Mouse (Mus musculus): ENCODE results near the gene Cuzd1. TPM values are rescaled to one million over a fixed set of nuclear protein-coding genes. Genes with fewer than 3 reads are reported as not detected.

Gene Cuzd1
- total RNA-seq (2015; ENCODE audit: low replicate concordance) (not detected in 2 replicates), total RNA-seq (2017; ENCODE audit: low replicate concordance) (not detected in 2 replicates)

DNA sequence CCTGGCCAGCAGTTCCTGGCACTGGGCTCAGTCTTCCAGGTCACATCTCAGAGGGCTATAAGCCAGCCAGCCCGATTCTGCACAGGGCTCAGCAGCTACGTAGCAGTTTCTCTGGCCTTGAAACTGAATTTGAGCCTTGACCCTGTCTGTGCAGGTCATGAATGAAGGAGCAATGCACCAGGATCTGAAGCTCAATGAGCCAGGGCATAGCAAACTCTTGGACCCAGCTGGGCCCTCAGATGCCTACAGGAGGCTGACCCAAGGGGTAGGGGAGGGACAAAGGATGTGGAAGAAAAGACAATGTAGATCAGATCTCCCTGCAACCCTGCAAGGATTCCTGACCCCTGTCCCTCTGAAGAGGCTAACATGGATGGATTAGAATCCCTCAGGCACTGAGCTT lies at the start of gene Cuzd1:
Cuzd1 (minus strand) TSS at position 101 of the 400 bp plus-strand sequence.
- ATAC-seq (replicated peaks; ENCODE audit: low FRiP score, poor library complexity, severe bottlenecking), result no peak

DNA sequence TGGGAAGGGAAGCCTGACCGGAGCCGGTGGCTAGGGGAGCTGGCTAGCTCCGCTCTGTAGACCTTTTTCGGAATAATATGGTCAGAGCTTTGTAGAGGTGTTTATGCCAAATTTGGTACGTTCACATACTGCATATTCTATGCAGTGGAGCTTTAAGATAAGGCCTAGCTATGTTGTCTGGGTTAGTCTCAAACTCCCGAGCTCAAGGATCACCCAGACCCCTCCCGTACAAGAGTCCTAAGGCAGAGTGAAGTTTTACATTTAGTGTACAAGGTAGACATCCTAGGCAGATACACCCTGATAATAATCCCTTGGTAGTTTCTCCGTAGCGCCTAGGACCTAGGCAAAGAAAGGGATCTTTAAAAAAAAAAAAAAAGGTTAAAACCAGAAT lies 49.4 kb upstream of the Cuzd1 start:
- no peak for ATAC-seq (replicated peaks; ENCODE audit: low FRiP score, poor library complexity, severe bottlenecking)

DNA sequence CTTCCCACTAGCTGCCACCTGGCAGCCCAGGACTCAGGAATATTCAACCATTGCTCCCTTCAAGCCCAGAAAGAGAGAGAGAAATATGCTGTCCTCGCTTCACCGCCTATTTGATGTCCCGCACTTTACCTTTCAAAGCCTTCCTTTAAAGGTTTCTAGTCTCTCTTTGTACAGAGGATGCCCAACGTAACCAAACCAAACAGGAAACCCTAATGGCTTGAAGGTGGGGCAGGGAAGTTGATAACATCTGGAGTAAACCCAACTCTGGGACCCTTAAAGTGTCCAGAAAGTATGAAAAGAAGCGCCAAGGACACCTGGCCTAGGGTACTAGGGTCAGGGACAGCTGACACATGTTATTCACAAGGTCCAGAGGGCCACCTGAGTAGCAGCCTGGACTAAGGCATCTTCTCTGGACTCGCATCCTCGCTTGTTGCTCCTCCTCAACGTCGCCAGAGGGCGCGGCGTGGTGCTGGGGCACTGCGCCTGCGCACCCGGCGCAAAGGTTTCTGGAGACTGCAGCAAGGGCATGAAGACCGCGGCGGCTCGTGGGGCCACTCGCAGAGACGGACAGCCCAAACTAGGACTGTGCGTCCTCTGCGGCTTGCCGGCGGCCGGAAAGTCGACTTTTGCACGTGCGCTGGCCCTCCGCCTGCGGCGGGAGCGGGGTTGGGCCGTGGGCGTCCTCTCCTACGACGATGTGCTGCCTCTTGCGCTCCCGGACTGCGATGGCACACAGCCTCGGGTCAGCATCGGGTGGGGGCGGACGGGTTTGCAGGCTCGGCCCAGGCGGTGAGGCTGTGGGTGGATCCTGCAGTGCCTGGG lies 48.8 kb upstream of the Cuzd1 start, which contains the start of gene Pstk:
Pstk (plus strand) TSS at position 494 of the 822 bp plus-strand sequence.
- peak; percentile 98 for ATAC-seq (replicated peaks; ENCODE audit: low FRiP score, poor library complexity, severe bottlenecking)

DNA sequence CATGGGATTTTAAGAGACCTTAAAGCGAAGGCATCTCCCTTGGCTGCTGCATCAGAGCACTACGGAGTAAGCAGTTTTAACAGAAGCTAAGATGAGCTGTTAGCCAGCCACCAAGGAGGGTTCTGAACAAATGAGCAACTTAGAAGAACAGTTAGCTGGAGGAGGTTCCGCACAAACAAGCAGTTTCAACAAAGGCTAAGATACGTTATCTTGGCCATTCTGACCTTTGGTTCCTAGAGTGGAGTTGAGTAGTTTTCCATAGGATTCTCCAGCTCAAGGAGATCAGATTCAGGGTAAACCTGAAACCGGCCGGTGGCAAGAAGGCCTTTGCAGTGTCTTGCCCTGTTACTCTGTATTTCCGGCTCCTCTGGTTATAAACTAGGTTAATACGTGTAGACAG lies 42.0 kb upstream of the Cuzd1 start:
- ATAC-seq (replicated peaks; ENCODE audit: low FRiP score, poor library complexity, severe bottlenecking), result no peak

DNA sequence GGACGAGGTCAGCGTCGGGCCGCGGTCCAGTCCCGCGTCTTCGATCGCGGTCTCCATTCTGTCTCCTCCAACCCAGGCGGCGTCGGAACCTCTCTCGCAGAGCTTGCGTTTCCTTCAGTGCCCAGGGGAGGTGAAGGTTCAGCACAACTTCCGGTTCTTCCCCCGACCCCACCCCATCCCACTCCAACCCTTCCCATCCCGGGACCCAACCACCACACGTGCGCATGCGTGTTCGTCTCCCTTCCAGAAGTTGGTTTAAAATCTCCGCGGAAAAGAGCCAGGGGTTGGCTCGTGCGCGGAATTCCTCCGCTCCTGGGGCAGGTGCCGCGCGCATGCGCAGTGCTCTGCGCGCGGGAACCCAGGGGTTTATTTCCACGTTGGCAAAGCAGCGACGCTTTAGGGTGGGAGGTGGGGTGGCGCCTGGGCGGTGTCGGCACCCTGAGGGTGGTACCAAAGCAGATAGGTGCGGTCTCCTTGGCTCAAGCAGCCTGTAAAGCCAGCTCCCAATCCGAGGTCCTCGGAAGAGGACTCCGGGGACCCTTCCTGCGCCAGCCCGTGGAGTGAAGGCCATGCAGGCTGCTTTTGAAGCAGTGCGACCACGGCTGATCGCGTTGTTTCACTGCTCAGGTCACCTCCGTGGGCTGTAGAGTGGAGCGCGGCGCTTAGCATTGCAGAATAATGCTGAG lies 40.7 kb upstream of the Cuzd1 start, which contains the start of gene 2310057M21Rik:
2310057M21Rik (minus strand) TSS at position 145 of the 686 bp plus-strand sequence.
- peak; percentile 92 for ATAC-seq (replicated peaks; ENCODE audit: low FRiP score, poor library complexity, severe bottlenecking)

DNA sequence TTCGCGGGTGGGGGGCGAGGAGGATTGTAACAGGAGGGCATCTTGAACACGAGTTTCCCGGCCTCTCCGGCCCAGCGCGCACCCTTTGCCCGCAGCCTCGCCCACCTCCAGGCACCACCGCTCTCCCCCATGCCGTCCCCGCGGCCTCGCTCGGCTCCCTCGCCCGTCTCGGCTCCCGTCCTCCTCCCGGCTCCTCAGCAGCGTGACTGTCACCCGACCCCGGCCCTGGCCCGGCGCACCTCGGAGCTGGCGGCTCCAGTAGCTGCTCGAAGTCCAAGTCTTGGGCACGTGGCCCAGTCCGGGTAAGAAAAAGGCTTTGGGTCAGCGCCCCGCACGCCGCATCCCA lies 40.1 kb upstream of the Cuzd1 start:
- peak; percentile 55 for ATAC-seq (replicated peaks; ENCODE audit: low FRiP score, poor library complexity, severe bottlenecking)

DNA sequence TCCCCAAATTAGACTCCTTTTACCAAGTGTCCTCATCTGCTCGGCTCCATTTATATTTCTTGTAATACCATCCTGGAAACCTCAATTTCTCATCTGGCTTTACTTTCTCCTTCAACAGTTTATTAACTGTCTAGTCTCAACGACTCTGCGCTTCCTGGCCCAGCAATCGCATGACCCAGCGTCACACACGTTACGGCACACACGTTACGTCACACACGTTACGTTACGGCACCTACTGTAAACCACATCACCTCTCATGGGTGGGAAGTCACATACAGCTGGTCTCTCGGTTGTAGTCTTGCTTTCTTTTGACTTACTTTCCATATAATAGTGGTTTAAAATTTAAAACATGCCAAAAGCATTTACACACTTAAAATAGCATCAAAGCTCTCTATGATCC lies 34.0 kb upstream of the Cuzd1 start:
- ATAC-seq (replicated peaks; ENCODE audit: low FRiP score, poor library complexity, severe bottlenecking), result no peak

DNA sequence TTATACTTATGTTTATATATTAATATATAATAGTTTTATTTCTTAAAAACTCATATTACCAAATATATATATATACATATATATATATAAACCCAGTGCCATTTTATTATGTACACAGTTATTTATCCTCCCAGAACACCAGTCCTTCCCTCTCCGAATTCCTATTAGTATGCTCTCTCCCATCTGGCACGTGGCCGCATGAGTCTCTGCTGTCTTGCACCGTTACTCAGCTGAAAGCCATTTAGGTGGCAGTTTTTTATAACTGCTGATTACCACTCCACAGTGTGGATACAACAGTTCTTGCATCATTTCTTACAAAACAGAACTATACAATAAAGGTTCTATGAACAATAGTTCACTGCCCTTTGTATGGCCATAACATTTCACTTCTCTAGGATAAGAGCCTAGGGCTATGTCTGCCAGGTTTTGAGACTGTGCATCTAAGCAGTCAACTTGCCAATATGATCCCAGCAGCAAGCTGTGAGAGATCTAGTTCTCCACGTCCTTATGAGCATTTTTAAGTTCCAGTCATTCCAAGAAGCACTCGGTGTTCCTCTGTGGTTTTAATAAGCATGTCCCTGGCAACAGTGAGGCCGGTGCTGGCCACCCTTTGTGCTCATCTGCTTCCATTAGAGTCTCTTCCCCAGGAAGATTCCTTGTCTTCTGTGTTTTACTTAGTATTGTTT lies 23.9 kb upstream of the Cuzd1 start:
- no peak for ATAC-seq (replicated peaks; ENCODE audit: low FRiP score, poor library complexity, severe bottlenecking)

DNA sequence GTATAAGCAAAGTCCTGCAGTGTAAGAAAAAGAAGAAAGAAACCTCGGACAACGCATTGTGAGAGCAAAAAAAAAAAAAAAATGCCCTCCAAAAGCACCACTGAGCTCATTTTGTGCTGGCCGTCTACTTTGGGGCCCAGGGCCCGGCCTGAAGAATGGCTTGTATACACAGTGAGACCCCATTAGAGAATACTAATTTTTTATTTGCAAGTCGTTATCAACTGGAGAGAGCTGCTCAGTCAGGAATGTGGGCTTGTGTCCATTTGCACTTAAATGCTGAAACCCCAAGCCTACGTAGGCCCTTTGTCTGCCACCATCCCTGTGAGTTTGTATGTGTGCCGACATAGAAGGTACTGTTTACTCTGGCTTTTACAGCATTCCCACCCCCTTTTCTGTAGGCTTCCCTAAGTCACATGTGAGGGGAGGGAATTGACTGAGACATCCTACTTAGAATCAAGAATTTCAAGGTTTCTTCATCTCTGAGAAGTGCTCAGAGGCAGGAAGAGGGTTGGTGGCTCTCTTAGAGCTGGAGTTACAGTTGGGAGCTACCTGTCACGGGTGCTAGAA lies 15.5 kb upstream of the Cuzd1 start:
- ATAC-seq (replicated peaks; ENCODE audit: low FRiP score, poor library complexity, severe bottlenecking), result no peak

DNA sequence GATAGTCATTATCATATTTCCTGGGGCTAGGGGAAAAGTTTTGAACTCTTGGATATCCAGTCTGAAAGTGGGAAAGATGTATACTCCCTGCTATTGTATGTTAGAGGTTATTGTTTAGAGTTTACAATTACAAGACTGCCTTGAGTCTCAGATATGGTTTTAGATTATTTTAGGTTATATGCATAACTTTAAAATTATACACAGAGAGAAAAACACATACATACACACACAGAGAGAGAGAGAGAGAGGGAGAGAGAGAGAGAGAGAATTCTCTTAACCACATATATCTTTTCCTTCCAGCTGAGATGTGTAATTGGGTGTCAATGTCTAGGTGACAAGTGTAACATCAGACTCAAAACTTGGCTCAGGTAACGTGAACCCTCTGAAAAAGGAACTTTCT lies 11.5 kb upstream of the Cuzd1 start, which contains the start of gene Fam24a:
Fam24a (plus strand) TSS at position 301 of the 400 bp plus-strand sequence.
- no peak for ATAC-seq (replicated peaks; ENCODE audit: low FRiP score, poor library complexity, severe bottlenecking)

DNA sequence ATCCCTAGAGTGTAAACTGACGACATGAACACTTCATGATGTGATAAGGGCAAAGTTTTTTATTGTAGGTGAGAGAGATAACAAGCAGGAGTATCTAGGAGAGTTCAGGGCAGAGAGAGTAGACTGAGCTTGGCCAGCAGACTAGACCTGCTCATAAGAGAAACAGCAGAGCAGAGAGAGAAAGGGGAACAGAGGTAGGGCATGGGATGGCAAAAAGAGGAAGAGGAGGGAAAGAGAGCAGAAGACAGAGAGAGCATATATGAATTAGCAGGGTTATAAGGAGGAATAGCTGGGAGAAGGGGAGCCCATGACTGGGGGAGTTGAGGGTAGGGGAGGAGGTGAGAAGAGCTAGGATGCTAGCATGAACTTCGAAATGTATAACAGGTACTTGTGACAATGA lies 9.6 kb upstream of the Cuzd1 start:
- no peak for ATAC-seq (replicated peaks; ENCODE audit: low FRiP score, poor library complexity, severe bottlenecking)

DNA sequence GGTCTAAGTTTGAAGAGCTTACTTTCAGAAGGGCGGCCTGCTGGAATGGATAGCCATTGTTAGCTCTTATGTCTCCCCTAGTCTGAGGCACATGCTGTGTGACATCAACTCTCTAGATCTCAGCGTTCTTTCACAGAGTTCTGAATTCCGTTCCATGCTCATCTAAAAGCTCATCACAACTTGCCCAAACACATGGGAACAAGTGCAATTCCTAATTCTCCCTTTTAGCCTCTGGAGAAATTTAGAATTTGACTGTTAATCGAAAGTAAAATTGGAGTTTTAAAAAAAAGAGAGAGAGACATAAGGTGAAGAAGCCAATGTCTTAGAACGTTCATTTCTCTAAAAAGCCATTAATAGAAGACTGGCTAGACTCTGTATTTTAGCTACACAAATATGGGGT lies 7.3 kb upstream of the Cuzd1 start, which contains the start of gene Fam24b:
Fam24b (minus strand) TSS at position 101 of the 400 bp plus-strand sequence.
- ATAC-seq (replicated peaks; ENCODE audit: low FRiP score, poor library complexity, severe bottlenecking), result no peak

DNA sequence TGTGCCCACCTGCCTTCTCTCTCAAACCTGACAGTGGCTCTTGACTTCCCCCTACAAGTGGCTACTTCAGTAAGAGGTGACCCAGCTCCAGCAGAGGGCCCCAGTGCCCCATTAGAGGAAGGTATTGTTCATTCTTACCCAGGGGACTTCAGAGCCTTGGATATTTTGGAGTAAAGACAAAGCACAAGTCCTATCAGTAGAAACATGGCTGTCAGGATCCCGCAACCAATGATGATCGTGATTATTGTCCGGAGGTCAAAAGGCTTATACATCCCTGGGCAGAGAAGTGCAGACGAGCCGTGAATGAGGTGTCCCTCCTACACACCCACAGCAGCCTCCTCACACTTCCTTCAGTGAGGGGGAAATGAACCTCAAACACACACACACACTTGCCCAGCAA lies 5.0 kb upstream of the Cuzd1 start:
- no peak for ATAC-seq (replicated peaks; ENCODE audit: low FRiP score, poor library complexity, severe bottlenecking)

DNA sequence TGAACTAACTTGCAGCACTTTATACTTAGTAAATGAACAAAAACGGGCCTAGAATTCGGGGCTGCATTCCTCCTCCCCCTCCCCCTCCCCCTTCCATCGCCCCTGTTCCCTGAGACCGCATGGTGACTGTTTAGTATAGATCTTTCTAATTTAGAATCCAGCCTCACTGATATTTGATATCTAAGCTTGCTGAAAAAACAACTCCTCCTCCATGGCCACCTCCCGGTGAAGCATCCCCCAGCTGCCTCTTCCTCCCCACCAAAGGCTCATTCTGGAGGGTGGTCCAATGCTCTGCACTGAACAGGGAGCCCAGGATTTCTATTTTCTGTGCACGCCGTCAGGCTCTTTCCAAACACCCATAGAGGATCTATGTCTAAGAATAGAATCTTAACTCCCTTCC lies 3.8 kb downstream of the Cuzd1 start:
- no peak for ATAC-seq (replicated peaks; ENCODE audit: low FRiP score, poor library complexity, severe bottlenecking)

DNA sequence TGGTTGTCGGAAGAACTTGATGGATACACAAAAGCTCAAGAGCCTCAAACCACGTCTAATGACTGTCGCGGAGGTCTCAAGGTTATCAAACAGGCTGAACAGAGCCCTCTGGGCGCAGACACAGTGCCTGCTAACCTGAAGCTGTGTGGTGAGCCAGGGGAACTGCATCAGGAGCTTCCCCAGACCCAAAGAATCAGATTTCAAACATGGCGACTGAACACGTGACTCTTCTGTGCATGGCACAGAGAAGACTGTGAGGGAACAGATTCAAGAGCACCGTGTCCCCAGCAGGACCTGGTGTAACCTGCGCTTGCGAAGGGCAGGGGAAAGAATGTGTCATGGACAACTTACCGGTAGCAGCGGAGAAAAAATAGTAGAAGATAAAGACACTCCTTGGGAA lies 4.5 kb downstream of the Cuzd1 start:
- ATAC-seq (replicated peaks; ENCODE audit: low FRiP score, poor library complexity, severe bottlenecking), result no peak

DNA sequence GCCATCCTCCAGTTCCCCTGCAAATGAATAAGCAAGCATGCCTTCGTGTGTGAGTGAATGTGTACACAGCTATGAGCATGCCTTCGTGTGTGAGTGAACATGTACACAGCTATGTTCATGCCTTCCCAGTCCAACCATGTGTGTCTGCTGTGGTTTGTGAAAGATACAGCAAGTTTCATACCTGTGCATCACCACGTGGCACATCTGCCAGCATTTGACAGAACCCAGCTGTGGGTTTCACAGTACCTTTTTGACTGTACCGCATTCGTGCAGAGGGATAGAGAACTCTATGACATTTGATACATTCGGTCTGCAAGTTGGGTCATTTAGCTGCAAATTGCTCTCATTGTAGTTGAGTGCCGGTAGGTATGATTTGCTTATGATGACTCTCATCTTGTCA lies 7.6 kb downstream of the Cuzd1 start:
- no peak for ATAC-seq (replicated peaks; ENCODE audit: low FRiP score, poor library complexity, severe bottlenecking)

DNA sequence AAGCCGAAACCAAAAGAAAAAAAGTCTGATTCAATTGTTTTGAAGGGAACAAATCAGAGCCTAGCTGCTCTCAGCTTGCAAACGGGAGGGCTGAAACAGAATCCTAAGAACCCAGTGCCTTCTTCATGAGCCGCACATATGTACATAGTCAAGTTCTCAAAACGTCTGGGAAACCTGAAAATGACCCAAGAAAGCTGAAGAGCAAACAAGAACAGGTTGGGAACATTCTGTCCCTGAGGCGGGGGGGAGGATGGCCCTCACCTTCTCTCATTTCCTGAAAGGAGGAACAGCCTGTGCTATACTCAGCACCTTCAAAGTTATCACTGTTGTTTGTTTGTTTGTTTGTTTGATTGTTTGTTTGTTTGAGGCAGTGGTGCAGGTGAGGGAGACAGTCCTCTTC lies 15.4 kb downstream of the Cuzd1 start:
- ATAC-seq (replicated peaks; ENCODE audit: low FRiP score, poor library complexity, severe bottlenecking), result no peak

DNA sequence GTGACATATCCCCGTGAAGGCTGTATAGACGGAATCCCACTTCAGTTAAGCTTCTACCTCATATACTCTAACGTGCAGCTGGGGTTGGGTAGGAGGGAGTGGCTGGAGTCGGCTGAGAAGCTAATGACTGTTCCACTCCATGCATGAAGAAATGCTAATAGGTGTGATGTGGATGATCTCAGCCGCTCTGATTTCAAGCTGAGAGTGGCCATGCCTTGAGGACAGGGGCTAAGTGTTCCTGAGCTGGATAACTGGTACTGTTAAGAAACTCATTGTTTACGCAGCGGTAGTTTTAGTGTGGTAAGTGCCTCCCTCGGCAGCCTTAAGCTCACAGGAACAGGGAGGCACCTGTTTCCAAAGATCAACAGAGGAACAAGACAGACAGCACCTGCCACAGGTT lies 18.8 kb downstream of the Cuzd1 start:
- no peak for ATAC-seq (replicated peaks; ENCODE audit: low FRiP score, poor library complexity, severe bottlenecking)

DNA sequence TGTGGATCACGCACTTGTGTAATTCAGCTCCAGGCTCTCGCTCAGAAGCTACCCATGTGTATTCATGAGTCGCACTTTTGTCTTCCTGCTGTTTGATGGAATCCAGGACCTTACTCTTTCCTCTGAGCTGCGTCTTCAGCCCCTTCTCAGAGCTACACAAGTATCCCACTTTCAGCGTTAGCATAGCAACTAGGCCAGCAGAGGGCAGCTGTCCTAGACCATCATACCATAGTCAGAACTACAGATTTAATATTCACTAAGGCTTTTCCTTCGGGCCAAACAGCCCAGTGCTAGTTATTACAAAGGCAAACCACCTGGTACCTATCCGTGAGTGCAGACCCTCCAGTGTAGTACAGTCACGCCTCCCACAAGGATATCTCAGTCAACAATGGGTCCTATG lies 24.9 kb downstream of the Cuzd1 start:
- ATAC-seq (replicated peaks; ENCODE audit: low FRiP score, poor library complexity, severe bottlenecking), result no peak

DNA sequence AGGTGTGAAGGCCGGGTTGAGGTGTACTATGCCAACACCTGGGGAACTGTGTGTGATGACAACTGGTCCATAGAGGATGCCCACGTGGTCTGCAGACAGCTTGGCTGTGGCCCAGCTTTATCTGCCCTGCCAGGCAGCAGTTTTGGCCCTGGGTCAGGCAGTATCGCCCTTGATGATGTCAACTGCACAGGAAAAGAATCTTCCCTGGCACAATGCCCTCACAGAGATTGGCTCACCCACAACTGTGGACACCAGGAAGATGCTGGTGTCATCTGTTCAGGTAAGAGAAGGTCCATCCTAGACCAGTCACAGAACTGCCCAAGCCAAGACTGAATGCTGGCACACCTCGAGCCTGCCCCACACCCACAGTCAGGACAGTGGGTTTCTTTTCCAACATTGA lies 56.2 kb downstream of the Cuzd1 start:
- no peak for ATAC-seq (replicated peaks; ENCODE audit: low FRiP score, poor library complexity, severe bottlenecking)
